Mouse (Mus musculus): ENCODE measurements at regions not wholly inside any gene's neighbourhood (a gene's known extent, or its start where the extent isn't known, plus 50 kb on each side); places are given as distances from the start of the nearest gene placed in this dataset.
"Not testable (repeated sequence)": the region's sequence is repeated elsewhere in the genome, so short reads cannot be mapped to it uniquely, and the experiment has no call there.

DNA sequence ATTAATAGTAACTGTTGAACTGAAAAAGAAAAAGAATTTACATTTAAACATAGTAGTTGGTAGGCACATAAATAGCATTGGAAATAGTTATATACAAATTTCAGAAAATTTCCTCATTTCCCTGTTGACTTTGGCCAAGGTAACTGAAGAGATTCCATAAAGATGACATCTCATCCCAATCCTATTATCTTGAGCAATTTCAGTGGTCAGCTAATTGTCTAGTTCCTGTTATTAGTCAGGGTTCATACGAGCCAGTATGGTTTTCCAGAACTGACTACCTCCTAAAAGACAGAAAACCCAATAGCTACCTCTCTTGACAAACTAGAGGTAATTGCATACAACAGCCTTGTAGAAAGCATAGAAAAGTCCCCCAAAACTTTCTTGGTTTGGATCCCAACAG is 71.6 kb upstream of the Rmdn2 start:
- no peak for ATAC-seq (replicated peaks; ENCODE audit: low FRiP score, low TSS enrichment, poor library complexity, severe bottlenecking)

GRCm38 (mm10) chr17:79540511-79540910 is 71.2 kb upstream of the Rmdn2 start:
- no peak for ATAC-seq (replicated peaks; ENCODE audit: low FRiP score, low TSS enrichment, poor library complexity, severe bottlenecking)

GRCm38 (mm10) chr17:79543907-79544522 is 67.6 kb upstream of the Rmdn2 start:
- ATAC-seq (replicated peaks; ENCODE audit: low FRiP score, low TSS enrichment, poor library complexity, severe bottlenecking), result peak; percentile 68; the same call in 1 of the 2 replicates

GRCm38 (mm10) chr17:79545878-79546277 is 65.8 kb upstream of the Rmdn2 start:
- ATAC-seq (replicated peaks; ENCODE audit: low FRiP score, low TSS enrichment, poor library complexity, severe bottlenecking), result no peak

- ATAC-seq (replicated peaks; ENCODE audit: low FRiP score, low TSS enrichment, poor library complexity, severe bottlenecking), result no peak
Measured at GRCm38 (mm10) chr17:79547075-79547474, 64.6 kb upstream of the Rmdn2 start.

DNA sequence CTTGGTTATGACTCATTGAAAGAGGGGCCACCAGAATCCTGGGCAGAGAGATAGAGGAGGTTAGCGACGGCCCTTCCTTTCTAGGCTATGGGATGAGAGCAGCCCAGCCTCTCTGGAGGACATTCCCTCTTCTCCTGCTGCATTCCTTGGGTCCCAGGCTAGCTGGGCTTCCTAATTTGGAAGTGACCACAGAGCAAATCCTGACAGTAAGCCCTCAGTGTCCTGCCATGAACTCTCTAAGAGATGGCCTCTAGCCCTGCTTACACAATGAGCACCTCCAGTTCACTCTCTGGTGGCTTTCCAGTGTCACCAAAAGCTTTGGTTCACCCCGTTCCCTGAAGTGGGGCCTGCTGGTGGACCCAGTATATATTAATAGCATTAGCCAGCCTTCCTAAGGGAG is 64.1 kb upstream of the Rmdn2 start:
- no peak for ATAC-seq (replicated peaks; ENCODE audit: low FRiP score, low TSS enrichment, poor library complexity, severe bottlenecking)

DNA sequence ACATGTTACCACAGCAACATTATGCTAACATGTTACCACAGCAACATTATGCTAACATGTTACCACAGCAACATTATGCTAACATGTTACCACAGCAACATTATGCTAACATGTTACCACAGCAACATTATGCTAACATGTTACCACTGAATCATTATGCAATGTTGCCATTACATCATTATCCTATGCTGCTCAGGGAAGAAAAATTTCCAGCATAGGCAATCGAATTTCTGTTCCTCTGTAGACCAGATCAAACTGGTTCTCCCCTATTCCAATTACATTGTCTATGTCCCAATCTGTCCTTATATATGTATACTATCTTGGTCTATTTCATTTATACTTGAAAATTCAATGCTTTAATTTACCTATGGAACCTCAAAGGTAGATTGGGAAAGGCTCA is 61.3 kb upstream of the Rmdn2 start:
- not testable (repeated sequence) for ATAC-seq (replicated peaks; ENCODE audit: low FRiP score, low TSS enrichment, poor library complexity, severe bottlenecking)

GRCm38 (mm10) chr17:79553850-79554249 is 57.8 kb upstream of the Rmdn2 start:
- ATAC-seq (replicated peaks; ENCODE audit: low FRiP score, low TSS enrichment, poor library complexity, severe bottlenecking), result no peak

GRCm38 (mm10) chr17:79555593-79555992 is 56.1 kb upstream of the Rmdn2 start:
- no peak for ATAC-seq (replicated peaks; ENCODE audit: low FRiP score, low TSS enrichment, poor library complexity, severe bottlenecking)

All from megakaryocyte-erythroid progenitor cell, adult 5-6 weeks (primary cell).